Mouse (Mus musculus): ENCODE measurements around the gene Ryr2.

- TF ChIP-seq CTCF (IDR thresholded peaks at IDR 0.05; ENCODE audit: control insufficient read depth, insufficient read depth, insufficient replicate concordance, low read depth, low read length) (no peak), POLR2A (IDR thresholded peaks at IDR 0.05; ENCODE audit: control insufficient read depth, low read depth, low read length) (no peak)
These were observed 59.7 kb downstream of the Ryr2 start for GRCm38 (mm10) chr13:12047059-12047458.
